Mouse (Mus musculus) MEL (cell line): ENCODE measurements around the gene Sap18b. TPM values are rescaled to one million over a fixed set of nuclear protein-coding genes. Genes with fewer than 3 reads are reported as not detected.

ENCODE experiments used
- DNase-seq: peaks from one replicate; pipeline ENCODE4 v3.0.0; 2011; ENCODE audit warnings: low read depth, low spot score
- H3K27ac ChIP-seq: 2 replicates; pipeline ENCODE4 v1.5.1; 2012; ENCODE audit warnings: low read depth, mild to moderate bottlenecking, control low read depth, low read length, moderate library complexity; ENCODE audit not compliant: control insufficient read depth
- H3K27me3 ChIP-seq, 2 experiments: fragments of 150-350 bp in 1 of 2; sonication (generic) in 1 of 2; 2 replicates each; pipeline ENCODE4 v1.6.1; 2012; ENCODE audit warnings: low read length in 2 of 2, mild to moderate bottlenecking in 2 of 2, improper control_type of control experiment in 1 of 2, moderate library complexity in 1 of 2; ENCODE audit not compliant: insufficient read depth in 2 of 2, control insufficient read depth in 1 of 2
- H3K36me3 ChIP-seq, 2 experiments: 2 replicates each; pipeline ENCODE4 v1.6.1; 2012 to 2014; ENCODE audit warnings: low read length in 2 of 2, improper control_type of control experiment in 1 of 2, inconsistent platforms in 1 of 2, mild to moderate bottlenecking in 1 of 2; ENCODE audit not compliant: insufficient read depth in 2 of 2, control insufficient read depth in 1 of 2
- H3K4me1 ChIP-seq, 2 experiments: fragments of 150-350 bp in 1 of 2; sonication (generic) in 1 of 2; 2 replicates each; pipeline ENCODE4 v1.6.1; 2012; ENCODE audit warnings: low read length in 2 of 2, improper control_type of control experiment in 1 of 2, mild to moderate bottlenecking in 1 of 2; ENCODE audit not compliant: insufficient read depth in 2 of 2, control insufficient read depth in 1 of 2
- H3K4me3 ChIP-seq, 2 experiments: fragments of 150-350 bp in 1 of 2; sonication (generic) in 1 of 2; 2 replicates each; pipeline ENCODE4 v1.5.1; 2012; ENCODE audit warnings: low read depth in 2 of 2, low read length in 2 of 2, mild to moderate bottlenecking in 2 of 2, moderate library complexity in 2 of 2, control low read depth in 1 of 2, improper control_type of control experiment in 1 of 2; ENCODE audit not compliant: control insufficient read depth in 1 of 2, insufficient read depth in 1 of 2
- H3K79me2 ChIP-seq: 2 replicates; pipeline ENCODE4 v1.6.1; 2012; ENCODE audit warnings: mild to moderate bottlenecking, low read length, moderate library complexity; ENCODE audit not compliant: control insufficient read depth, poor library complexity, insufficient read depth
- H3K9ac ChIP-seq: 2 replicates; pipeline ENCODE4 v1.6.1; 2012; ENCODE audit warnings: low read depth, mild to moderate bottlenecking, control low read depth, low read length, moderate library complexity; ENCODE audit not compliant: control insufficient read depth, poor library complexity, severe bottlenecking
- H3K9me3 ChIP-seq: fragments of 150-350 bp; sonication (generic); replicated peaks from 2 replicates; pipeline ENCODE4 v1.6.1; 2012; ENCODE audit warnings: mild to moderate bottlenecking, low read length, improper control_type of control experiment, moderate library complexity; ENCODE audit not compliant: insufficient read depth
- BHLHE40 ChIP-seq: IDR thresholded peaks from 2 replicates; pipeline ENCODE4 v1.6.1; 2012; ENCODE audit warnings: low read depth, mild to moderate bottlenecking, inconsistent platforms, low read length, improper control_type of control experiment, borderline replicate concordance
- CHD1 ChIP-seq: IDR thresholded peaks from 2 replicates; pipeline ENCODE4 v1.6.1; 2012; ENCODE audit warnings: low read depth, mild to moderate bottlenecking, inconsistent platforms, low read length, improper control_type of control experiment
- CHD2 ChIP-seq: IDR thresholded peaks from 2 replicates; pipeline ENCODE4 v1.6.1; 2011; ENCODE audit warnings: low read length, improper control_type of control experiment
- E2F4 ChIP-seq: IDR thresholded peaks from 2 replicates; pipeline ENCODE4 v1.6.1; 2011; ENCODE audit warnings: low read depth, low read length, improper control_type of control experiment, borderline replicate concordance
- ETS1 ChIP-seq: IDR thresholded peaks from 2 replicates; pipeline ENCODE4 v1.6.1; 2012; ENCODE audit warnings: low read depth, mild to moderate bottlenecking, inconsistent platforms, low read length, improper control_type of control experiment, moderate library complexity
- GABPA ChIP-seq: IDR thresholded peaks from 2 replicates; pipeline ENCODE4 v1.6.1; 2012; ENCODE audit warnings: low read depth, mild to moderate bottlenecking, inconsistent platforms, low read length, improper control_type of control experiment, moderate library complexity
- GATA1 ChIP-seq: IDR thresholded peaks from 2 replicates; pipeline ENCODE4 v1.6.1; 2011; ENCODE audit warnings: low read depth, low read length, improper control_type of control experiment
- MAFK ChIP-seq: IDR thresholded peaks from 2 replicates; pipeline ENCODE4 v1.6.1; 2011; ENCODE audit warnings: low read depth, mild to moderate bottlenecking, low read length, improper control_type of control experiment, borderline replicate concordance
- MAX ChIP-seq: IDR thresholded peaks from 2 replicates; pipeline ENCODE4 v1.6.1; 2011; ENCODE audit warnings: low read length, improper control_type of control experiment
- NRF1 ChIP-seq: IDR thresholded peaks from 2 replicates; pipeline ENCODE4 v1.6.1; 2014; ENCODE audit warnings: low read depth, mild to moderate bottlenecking, inconsistent platforms, low read length, improper control_type of control experiment, moderate library complexity; ENCODE audit not compliant: poor library complexity, insufficient read depth, severe bottlenecking
- POLR2AphosphoS2 ChIP-seq: IDR thresholded peaks from 2 replicates; pipeline ENCODE4 v1.6.1; 2011; ENCODE audit warnings: low read length, improper control_type of control experiment
- POLR2AphosphoS5 ChIP-seq: IDR thresholded peaks from 2 replicates; pipeline ENCODE4 v1.6.1; 2012; ENCODE audit warnings: low read depth, borderline replicate concordance, mild to moderate bottlenecking, inconsistent platforms, low read length, moderate library complexity, mixed read lengths
- SMC3 ChIP-seq: IDR thresholded peaks from 2 replicates; pipeline ENCODE4 v1.6.1; 2011; ENCODE audit warnings: low read depth, low read length, improper control_type of control experiment
- TCF12 ChIP-seq: IDR thresholded peaks from 2 replicates; pipeline ENCODE4 v1.6.1; 2014; ENCODE audit warnings: low read depth, mild to moderate bottlenecking, inconsistent platforms, low read length, improper control_type of control experiment, moderate library complexity
- USF1 ChIP-seq: IDR thresholded peaks from 2 replicates; pipeline ENCODE4 v1.6.1; 2014; ENCODE audit warnings: low read depth, mild to moderate bottlenecking, inconsistent platforms, low read length, improper control_type of control experiment, moderate library complexity
- USF2 ChIP-seq, 2 experiments: IDR thresholded peaks; 2 replicates each; pipeline ENCODE4 v1.6.1; 2011 to 2012; ENCODE audit warnings: improper control_type of control experiment in 2 of 2, low read length in 2 of 2, borderline replicate concordance in 1 of 2, inconsistent platforms in 1 of 2, low read depth in 1 of 2, mild to moderate bottlenecking in 1 of 2; ENCODE audit not compliant: insufficient read depth in 1 of 2
- ZKSCAN1 ChIP-seq: IDR thresholded peaks from 2 replicates; pipeline ENCODE4 v1.6.1; 2012; ENCODE audit warnings: low read depth, mild to moderate bottlenecking, inconsistent platforms, low read length, improper control_type of control experiment, moderate library complexity
- ZNF384 ChIP-seq: IDR thresholded peaks from 2 replicates; pipeline ENCODE4 v1.6.1; 2012; ENCODE audit warnings: low read depth, mild to moderate bottlenecking, inconsistent platforms, low read length, improper control_type of control experiment
- polyA plus RNA-seq, 2 experiments: library from polyadenylated mRNA; stranded (reverse) in 1 of 2; unstranded in 1 of 2; fragments of >175 nt in 1 of 2; fragments of >200 nt in 1 of 2; gene quantifications; 2 replicates each; pipeline versions ENCODE4 v1.2.1 to v1.2.4; 2012; ENCODE audit warnings: low replicate concordance in 2 of 2, low read depth in 1 of 2; ENCODE audit not compliant: insufficient read length in 2 of 2, insufficient read depth in 1 of 2, missing spikeins in 1 of 2
- total RNA-seq: library from RNA; depleted of rRNA; stranded (reverse); fragments of 300-350 nt; gene quantifications from 2 replicates; pipeline ENCODE4 v1.2.3, GENCODE M21; 2012

The Sap18b gene
- total and polyA plus RNA-seq, 3 experiments: 182 to 354 TPM; not detected in 1

DNA sequence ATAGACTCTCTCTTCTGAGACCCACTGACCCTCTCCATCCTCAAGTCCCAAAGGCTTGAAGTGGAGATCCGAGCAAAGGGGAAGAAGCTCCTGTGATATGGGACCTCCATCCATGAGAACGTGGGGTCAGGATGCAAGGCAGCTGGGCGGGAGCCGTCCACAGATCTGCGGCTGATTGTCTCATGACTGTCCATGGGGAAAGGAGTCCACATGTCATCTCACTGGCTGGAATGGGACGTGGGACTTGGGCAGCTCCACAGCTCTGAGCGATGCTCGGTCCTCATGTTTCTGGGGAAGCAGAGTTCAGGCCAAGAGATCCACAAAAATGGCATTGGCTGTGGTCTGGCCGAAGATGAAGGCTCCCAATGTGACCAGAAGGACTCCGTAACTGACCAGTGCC lies 12.1 kb downstream of the Sap18b start:
- Histone ChIP-seq H3K36me3 (peaks cover 0 to 3% of the 10 kb centered on the region in 2 experiments; a peak in 2 of 4 replicates), H3K4me3 (no peak overlapping the region), H3K79me2 (no peaks in the 10 kb centered on the region), H3K9ac (no peak overlapping the region), H3K27ac (no peak overlapping the region), H3K27me3 (no peaks in the 10 kb centered on the region), H3K9me3 (no peaks in the 10 kb centered on the region), H3K4me1 (peaks cover 0 to 10% of the 10 kb centered on the region in 2 experiments; a peak in 1 of 4 replicates)
- TF ChIP-seq MAFK: no peak
- no peak for TF ChIP-seq ETS1
- TF ChIP-seq TCF12: no peak
- DNase-seq: no peak

DNA sequence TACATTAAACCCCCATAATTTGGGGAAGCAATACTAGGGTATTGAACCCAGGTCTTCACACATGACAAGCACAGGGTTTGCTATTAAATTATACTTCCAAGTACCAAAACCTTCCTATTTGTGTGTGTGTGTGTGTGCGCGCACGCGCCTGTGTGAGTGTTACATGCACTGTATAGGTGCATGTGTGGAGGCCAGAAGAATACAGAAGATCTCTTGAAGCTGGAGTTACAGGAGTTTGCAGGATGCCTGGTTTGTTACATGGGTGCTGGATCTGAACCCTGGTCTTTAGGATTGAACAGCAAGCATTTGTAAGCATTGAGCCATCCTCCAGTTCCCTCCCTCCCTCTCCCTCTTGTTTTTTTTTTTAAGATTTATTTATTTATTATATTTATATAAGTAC lies 14.1 kb downstream of the Sap18b start:
- H3K27me3 ChIP-seq: no peaks in the 10 kb centered on the region
- no peak for DNase-seq
- H3K27ac ChIP-seq: no peak overlapping the region
- H3K36me3 ChIP-seq: no peaks in the 10 kb centered on the region
- H3K9me3 ChIP-seq: no peaks in the 10 kb centered on the region
- TF ChIP-seq ZKSCAN1 (no peak), NRF1 (no peak), USF2 (IDR thresholded peaks at IDR 0.05; ENCODE audit: borderline replicate concordance in 1 of 2, insufficient read depth in 1 of 2, low read depth in 1 of 2, low read length in 2 of 2) (no peak), BHLHE40 (no peak), USF1 (no peak), E2F4 (no peak), MAX (no peak), GABPA (no peak), CHD2 (no peak), POLR2AphosphoS5 (no peak), CHD1 (no peak), ETS1 (no peak), SMC3 (no peak), ZNF384 (no peak), GATA1 (no peak), POLR2AphosphoS2 (no peak)
- H3K4me3 ChIP-seq: no peak overlapping the region
- no peaks in the 10 kb centered on the region for H3K79me2 ChIP-seq
- H3K4me1 ChIP-seq: no peaks in the 10 kb centered on the region
- no peak overlapping the region for H3K9ac ChIP-seq
